Mouse (Mus musculus) kidney, adult 8-10 months (tissue): ENCODE data around the gene Oat.

Source experiments
- DNase-seq, 2 experiments: peaks; one replicate each; pipeline ENCODE4 v3.0.0; 2022

The Oat gene

GRCm38 (mm10) chr7:132576116-132576650 is at the start of gene Oat:
TSS of gene Oat (minus strand) at chr7:132576398.
- DNase-seq = peak; percentile 94 to 95

DNA sequence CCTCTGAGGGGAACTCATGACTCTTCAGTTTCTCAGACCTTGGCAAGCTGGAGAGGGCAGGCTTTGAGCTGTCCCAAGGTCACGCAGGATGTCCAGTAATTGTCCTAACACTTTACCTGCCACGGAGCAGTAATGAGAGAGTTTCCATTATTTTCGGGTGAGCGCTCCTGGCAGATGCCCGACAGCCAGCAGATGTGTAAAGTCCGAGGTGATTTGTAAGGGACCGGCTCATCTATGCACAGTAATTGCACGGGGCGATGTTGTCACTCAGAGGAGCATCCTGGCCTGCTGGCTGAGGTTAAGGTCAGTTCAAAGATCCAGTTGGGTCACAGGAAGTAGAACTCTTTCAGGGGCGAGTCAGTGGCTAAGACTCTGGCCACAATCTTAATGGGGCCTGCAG is 48.0 kb upstream of the Oat start:
- peak; percentile 7 to 23 for DNase-seq

GRCm38 (mm10) chr7:132619975-132620918 is 44.0 kb upstream of the Oat start:
- peak; percentile 53 to 65 for DNase-seq

GRCm38 (mm10) chr7:132619549-132619948 is 43.4 kb upstream of the Oat start:
- no peak for DNase-seq

DNA sequence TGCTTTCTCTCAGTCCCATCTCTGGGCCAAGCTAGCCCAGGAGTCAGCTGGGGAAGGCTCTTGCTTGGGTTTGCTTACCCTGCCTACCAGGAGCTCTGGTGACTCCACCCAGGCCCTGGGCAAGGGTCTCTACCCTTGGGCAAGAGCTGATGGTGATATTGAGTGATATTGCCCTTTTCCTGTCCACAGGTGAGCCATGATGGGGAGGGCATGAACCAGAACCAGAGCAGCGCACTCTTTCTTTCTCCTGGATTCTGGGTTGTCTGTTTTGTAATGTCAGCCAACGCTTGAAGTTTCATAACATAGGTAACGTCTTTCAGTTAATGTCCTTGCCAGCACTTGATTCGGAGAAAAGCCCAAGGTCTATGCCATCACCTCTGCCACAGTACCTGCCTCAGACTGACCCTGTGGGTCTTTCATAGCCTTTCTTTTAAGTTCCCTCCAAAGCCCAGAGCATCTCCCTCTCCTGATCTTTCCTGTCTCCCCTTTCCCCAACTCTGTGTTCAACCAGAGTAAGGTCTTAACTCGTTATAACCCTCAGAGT is 40.9 kb upstream of the Oat start:
- DNase-seq = no peak

GRCm38 (mm10) chr7:132616391-132616790 is 40.2 kb upstream of the Oat start:
- DNase-seq = no peak

GRCm38 (mm10) chr7:132615346-132615745 is 39.1 kb upstream of the Oat start:
- DNase-seq = no peak

DNA sequence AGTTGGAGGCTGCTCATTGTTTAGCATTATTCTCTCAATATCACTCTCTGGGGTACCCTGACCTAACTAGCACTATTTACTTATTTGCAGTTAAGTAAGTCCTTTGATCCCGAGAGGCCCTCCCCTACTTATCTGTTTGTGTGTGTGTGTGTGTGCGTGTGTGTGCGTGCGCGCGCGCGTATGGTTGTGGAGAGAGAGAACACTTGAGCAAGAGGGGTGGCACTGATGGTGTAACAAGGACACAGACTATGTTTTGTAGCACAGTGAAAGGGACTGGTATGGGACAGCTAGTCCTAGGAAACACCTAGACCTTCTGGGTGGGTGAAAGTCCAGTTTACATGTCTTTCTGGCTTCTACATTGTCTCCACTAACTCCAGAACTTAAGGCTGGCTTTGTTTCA is 35.3 kb upstream of the Oat start:
- no peak for DNase-seq

DNA sequence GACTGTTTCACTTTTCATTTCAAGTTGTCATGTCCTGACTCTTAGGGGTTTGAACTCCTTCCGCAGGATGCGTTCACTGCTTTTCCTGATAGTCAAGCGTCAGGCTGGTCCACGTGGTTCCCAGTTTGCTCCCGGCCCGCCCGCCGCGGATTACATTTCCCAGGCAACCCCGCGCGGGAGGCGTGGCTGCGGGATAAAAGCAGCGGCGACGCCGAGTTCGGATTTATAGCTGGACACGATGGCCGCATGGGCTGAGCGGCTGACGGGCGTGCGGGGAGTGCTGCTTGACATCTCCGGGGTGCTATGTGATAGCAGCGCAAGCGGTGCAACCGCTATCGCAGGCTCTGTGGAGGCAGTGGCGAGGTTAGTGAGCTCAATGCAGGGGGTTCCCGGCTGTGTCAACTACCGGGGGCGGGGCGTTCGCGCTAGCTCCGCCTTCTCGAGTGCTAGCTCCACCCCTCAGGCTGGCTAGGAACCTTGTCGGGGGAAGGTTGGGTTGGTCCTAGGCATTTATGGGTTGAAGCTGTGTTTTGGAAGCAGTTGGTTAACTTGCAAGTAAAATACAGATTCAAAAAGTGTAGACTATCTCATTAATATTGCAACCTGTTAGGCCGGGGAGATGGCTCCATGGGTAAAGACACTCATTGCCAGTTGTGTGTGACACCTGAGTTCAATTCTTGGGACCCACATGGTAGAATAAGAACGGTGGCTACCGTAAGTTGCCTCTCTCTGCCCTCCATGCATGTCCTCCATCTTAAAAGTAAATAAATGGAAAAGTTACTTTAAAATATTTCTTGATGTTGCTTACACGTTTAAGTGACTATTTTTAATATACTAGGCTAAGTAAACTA is 34.5 kb upstream of the Oat start, which contains the start of gene Lhpp:
TSS of gene Lhpp (plus strand) at position 171 of the 851 bp plus-strand sequence.
- DNase-seq = peak; percentile 62 to 73

DNA sequence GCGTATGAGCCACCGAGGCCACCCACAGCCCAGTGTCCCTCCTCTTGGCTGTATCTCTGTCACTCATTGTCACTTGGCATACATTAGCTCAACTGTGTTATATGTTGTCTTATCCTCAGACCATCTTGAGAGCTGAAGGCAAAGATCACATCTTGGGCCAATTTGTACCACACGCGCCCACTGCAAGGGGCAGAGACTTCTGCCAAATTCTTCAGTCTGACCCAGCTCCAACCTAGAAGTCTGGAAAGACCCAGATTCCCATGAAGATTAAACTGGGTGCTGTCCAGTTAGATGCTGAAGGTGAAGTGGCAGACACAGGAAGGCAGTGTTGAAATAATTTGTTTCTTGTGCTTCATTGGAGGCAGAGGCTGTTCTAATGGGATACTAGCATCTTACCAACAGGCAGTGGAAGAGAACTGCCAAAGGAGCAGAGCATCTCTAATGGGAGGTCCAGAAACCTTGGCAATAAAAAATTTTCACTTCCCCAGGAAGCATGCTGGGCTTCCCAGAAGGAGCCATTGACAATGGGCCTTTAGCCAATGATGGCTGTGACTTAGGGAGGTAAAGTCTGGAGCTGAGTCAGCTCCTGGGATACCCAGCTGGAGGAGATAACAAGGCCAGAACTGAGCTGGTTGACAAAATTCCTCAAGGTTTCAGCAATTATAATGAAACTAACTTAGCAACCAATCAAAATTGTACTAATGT is 32.3 kb upstream of the Oat start:
- DNase-seq = no peak

DNA sequence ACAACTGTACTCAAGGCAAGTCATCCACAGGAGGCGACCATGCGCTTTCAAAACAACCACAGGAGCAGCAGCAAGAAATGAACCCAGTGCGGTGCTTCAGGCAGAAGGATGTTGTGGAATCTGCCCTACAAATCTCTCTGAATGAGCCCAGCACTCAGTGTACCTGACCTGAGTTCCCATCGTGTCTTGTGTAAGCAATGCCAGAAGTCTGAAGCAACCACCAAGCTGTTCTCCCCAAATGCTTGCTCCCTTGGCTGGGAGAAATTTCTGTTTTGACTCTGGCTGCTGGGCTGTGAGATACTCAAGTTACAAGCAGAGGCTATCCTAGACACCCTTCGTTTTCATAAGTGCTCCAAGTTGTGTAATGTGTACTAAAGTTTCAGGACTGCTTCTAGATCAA is 29.5 kb upstream of the Oat start:
- no peak for DNase-seq

- DNase-seq = no peak
These were observed 28.5 kb upstream of the Oat start for GRCm38 (mm10) chr7:132604720-132605119.

GRCm38 (mm10) chr7:132600926-132601325 is 24.7 kb upstream of the Oat start:
- DNase-seq = no peak

GRCm38 (mm10) chr7:132600026-132600425 is 23.8 kb upstream of the Oat start:
- no peak for DNase-seq

GRCm38 (mm10) chr7:132599071-132599975 is 23.1 kb upstream of the Oat start, which contains the start of gene Nkx1-2:
TSS of gene Nkx1-2 (minus strand) at chr7:132599637.
- no peak for DNase-seq

DNA sequence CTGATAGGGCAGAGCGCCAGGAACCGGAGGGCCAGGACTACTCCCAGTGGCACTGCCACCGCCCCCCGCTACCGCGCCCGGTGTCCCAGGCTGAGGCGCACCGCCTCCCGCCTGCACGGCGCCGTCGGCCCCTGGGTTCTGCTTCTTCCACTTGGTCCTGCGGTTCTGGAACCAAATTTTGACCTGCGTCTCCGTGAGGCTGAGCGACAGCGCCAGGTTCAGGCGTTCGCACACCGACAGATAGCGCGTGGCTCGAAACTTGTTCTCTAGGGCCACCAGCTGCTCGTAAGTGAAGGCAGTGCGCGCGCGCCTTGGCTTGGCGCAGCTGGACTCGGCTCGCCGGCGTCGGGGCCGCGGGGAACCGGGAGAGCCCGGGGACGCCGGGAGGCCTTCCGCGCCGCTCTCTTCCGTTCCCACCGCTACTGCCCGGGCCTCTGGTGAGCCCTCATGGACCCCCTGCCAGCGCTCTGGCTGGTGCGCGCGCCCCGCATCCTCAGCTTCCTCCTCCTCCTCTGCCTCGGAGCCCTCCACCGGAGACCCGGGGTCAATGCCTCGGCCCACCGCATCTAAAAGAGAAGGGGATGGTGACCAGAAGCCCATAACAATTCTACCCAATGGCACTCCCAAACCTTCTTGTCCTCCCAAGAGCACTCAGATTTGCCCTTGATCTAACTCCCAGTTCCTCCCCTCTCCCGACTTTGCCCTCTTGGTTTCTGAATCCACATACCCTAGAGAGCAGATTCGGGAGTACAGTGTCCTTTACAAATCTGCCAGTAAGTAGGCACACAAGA is 21.2 kb upstream of the Oat start:
- DNase-seq = no peak

DNA sequence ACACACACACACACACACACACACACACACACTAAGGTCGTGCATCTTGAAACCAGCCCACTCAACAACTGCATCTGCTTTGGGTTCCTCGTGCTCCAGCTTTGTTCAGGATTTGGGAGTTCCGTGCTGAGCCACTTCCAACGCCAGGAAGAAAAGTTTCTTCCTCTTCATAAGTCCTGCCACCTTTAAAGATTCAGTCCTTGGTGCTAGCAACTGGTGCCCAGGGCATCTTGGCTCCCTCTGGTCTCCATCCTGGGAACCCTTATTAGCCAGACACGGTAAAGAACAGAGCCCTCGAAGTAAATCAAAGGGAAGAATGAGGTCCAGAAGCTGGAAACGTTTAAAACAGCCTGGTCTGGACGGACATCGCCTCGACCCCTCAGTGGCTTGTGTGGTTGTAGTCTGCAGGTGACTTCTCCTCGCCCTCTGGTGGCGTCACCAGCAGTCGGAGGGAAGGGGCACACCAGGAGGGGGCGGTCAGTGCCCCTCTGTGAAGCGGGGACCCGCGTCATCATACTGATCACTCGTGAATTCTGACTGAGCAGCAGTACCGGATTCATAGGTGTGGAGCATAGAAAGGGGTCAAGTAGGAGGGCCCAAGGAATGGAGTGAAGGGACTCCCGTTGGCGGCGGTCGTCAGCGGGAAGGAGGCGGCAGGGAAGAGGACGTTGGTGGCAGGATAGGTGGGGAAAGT is 20.5 kb upstream of the Oat start:
- no peak for DNase-seq

DNA sequence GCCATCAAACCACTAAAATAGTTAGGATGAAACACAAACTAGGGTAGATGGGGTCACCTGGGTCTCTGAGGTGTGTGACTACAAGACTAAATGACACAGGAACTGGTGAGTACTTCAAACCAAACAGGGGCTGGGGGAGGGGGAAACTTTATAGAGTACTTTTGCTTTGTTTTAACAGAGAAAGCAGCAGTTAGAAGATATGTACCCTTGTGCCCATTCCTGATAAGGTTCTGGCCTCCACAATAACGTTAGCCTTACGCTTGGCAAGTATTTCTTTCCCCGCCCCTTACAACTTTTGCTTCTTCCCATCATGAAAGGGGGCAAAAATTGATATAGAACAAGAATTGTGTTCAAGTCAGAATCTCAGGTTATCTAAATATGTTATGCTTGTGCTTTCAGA is 19.6 kb upstream of the Oat start:
- DNase-seq = no peak

GRCm38 (mm10) chr7:132594325-132594724 is 18.1 kb upstream of the Oat start:
- no peak for DNase-seq

GRCm38 (mm10) chr7:132593762-132594161 is 17.6 kb upstream of the Oat start:
- no peak for DNase-seq
